Comparison of ENCODE assay signal across 8 mouse cellular contexts in the genomic region with DNA sequence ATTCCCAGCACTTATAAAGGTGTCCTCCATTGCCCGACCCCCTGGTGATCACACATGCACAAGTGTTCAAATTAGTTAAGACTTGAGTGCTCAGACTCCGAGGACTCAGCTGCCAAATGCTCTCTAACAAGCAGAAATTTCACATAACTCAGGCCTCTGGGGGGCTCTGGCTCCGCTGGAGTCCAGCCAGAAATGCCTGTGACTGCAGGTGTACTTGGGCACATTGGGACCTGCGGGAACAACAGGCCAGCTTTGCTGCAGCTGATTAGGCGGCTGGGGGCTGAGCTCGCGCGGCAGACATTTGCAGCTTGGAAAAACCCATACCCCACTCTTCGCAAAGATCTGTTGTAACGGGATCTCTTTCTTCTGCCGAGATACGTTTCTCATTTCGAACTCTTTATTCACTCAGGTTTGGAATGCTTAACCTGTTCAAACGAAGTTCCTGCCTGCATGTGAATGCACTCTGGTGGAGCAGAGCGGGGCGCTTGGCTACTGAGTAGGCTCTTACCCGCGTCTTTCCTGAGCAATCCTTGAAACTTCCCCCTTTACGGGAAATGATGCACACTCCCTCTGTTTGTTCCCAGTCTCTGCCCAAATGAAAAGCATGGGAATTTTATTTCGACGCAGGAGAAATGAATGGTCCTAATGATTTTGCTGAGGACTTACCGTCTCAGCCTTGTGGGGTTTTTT. TPM values are rescaled to one million over a fixed set of nuclear protein-coding genes. Genes with fewer than 3 reads are reported as not detected.
A peak's percentile ranks its signal among the peaks of the same experiment; 100 is the strongest.
DNase-seq lines count a peak whose midpoint lies in the region; ATAC-seq and TF ChIP-seq lines count a peak whose summit lies in the region.

No protein-coding gene starts in this region.

- H3K4me2 ChIP-seq in forebrain, postnatal 0 days (ENCODE audit: low read depth) = peak overlapping the region; percentile 32
- peak overlapping the region; percentile 55 for H3K4me2 ChIP-seq in liver, postnatal 0 days (ENCODE audit: low read depth, low read length)
- peak overlapping the region; percentile 38 for H3K4me2 ChIP-seq in stomach, embryonic 16.5 days (ENCODE audit: low read depth, low read length)

- H3K36me3 ChIP-seq in forebrain, postnatal 0 days (ENCODE audit: insufficient read depth) = no peaks in the 10 kb centered on the region
- H3K36me3 ChIP-seq in liver, postnatal 0 days (replicated peaks; ENCODE audit: insufficient read depth, low read length) = no peaks in the 10 kb centered on the region
- no peaks in the 10 kb centered on the region for H3K36me3 ChIP-seq in stomach, embryonic 16.5 days (ENCODE audit: control insufficient read depth, insufficient read depth, low read length)

- peak overlapping the region; percentile 42 for H3K4me3 ChIP-seq in gastrocnemius, adult 2 months
- peak overlapping the region; percentile 5; the same call in 1 of the 2 replicates for H3K4me3 ChIP-seq in forebrain, postnatal 0 days (ENCODE audit: low read depth, low read length)
- peak overlapping the region; percentile 20; the same call in 1 of the 2 replicates for H3K4me3 ChIP-seq in liver, postnatal 0 days (ENCODE audit: low read depth, low read length)
- peak overlapping the region; percentile 19 for H3K4me3 ChIP-seq in stomach, embryonic 16.5 days (replicated peaks; ENCODE audit: low read length)
- H3K4me3 ChIP-seq in left cerebral cortex, adult 2 months = no peak overlapping the region

- intact Hi-C loops in gastrocnemius, adult 2 months (cut with DNase I) = no loop called here
- intact Hi-C loops in left cerebral cortex, adult 2 months (cut with DNase I) = no loop called here

- WGBS in forebrain, postnatal 0 days = 8% methylated on average over 22 of the region's 22 CpGs
- 13% methylated on average over 22 of the region's 22 CpGs for WGBS in liver, postnatal 0 days (ENCODE audit: insufficient replicate concordance)
- WGBS in stomach, embryonic 16.5 days = 14% methylated on average over 22 of the region's 22 CpGs

- peak overlapping the region; percentile 57 for H3K27ac ChIP-seq in gastrocnemius, adult 2 months
- no peak overlapping the region for H3K27ac ChIP-seq in forebrain, postnatal 0 days (ENCODE audit: low read depth, low read length)
- no peak overlapping the region for H3K27ac ChIP-seq in liver, postnatal 0 days (ENCODE audit: low read depth)
- H3K27ac ChIP-seq in stomach, embryonic 16.5 days (ENCODE audit: low read length) = no peak overlapping the region
- H3K27ac ChIP-seq in left cerebral cortex, adult 2 months = no peak overlapping the region

- H3K9me3 ChIP-seq in forebrain, postnatal 0 days (ENCODE audit: low read length) = no peaks in the 10 kb centered on the region
- no peaks in the 10 kb centered on the region for H3K9me3 ChIP-seq in liver, postnatal 0 days (ENCODE audit: low read length)
- H3K9me3 ChIP-seq in stomach, embryonic 16.5 days (replicated peaks; ENCODE audit: control insufficient read depth, low read length) = no peaks in the 10 kb centered on the region

- no peak for DNase-seq in gastrocnemius, adult 2 months
- DNase-seq in gastrocnemius, adult 18-20 months (ENCODE audit: low spot score) = no peak
- peak; percentile 54 for DNase-seq in brain, adult 2 months (ENCODE audit: low read depth, low spot score)
- peak; percentile 30 for DNase-seq in forebrain, postnatal 0 days
- DNase-seq in kidney, adult 11 months = peak; percentile 67
- peak; percentile 29 for DNase-seq in liver, postnatal 0 days
- DNase-seq in left cerebral cortex, adult 2 months (ENCODE audit: extremely low spot score in 1 of 2, low spot score in 2 of 2) = no peak

- no peak for ATAC-seq in forebrain, postnatal 0 days
- ATAC-seq in liver, postnatal 0 days = no peak
- ATAC-seq in stomach, embryonic 16.5 days (ENCODE audit: insufficient read depth, low FRiP score) = no peak

- no peak for TF ChIP-seq CTCF in gastrocnemius, adult 2 months (IDR thresholded peaks at IDR 0.05)
- no peak for TF ChIP-seq CTCF in forebrain, postnatal 0 days (IDR thresholded peaks at IDR 0.05; ENCODE audit: low read depth)
- TF ChIP-seq CTCF in liver, postnatal 0 days (IDR thresholded peaks at IDR 0.05; ENCODE audit: low read depth) = no peak
- TF ChIP-seq CTCF in left cerebral cortex, adult 2 months (IDR thresholded peaks at IDR 0.05) = no peak

- H3K27me3 ChIP-seq in forebrain, postnatal 0 days (ENCODE audit: insufficient read depth, low read length) = peaks cover 7% of the 10 kb centered on the region
- H3K27me3 ChIP-seq in liver, postnatal 0 days (ENCODE audit: insufficient read depth, low read length) = peaks cover 13% of the 10 kb centered on the region; the same call in 1 of the 2 replicates
- H3K27me3 ChIP-seq in stomach, embryonic 16.5 days (ENCODE audit: control insufficient read depth, insufficient read depth, low read length) = no peaks in the 10 kb centered on the region

- H3K4me1 ChIP-seq in forebrain, postnatal 0 days (ENCODE audit: insufficient read depth) = no peaks in the 10 kb centered on the region
- peaks cover 17% of the 10 kb centered on the region for H3K4me1 ChIP-seq in liver, postnatal 0 days (ENCODE audit: insufficient read depth)
- peaks cover 21% of the 10 kb centered on the region for H3K4me1 ChIP-seq in stomach, embryonic 16.5 days (ENCODE audit: control insufficient read depth, insufficient read depth, low read length)

- no peak overlapping the region for H3K9ac ChIP-seq in forebrain, postnatal 0 days
- H3K9ac ChIP-seq in liver, postnatal 0 days (replicated peaks) = no peak overlapping the region
- H3K9ac ChIP-seq in stomach, embryonic 16.5 days (ENCODE audit: low read length) = peak overlapping the region; percentile 22

- TF ChIP-seq EP300 in liver, postnatal 0 days (IDR thresholded peaks at IDR 0.05; ENCODE audit: low read depth) = no peak

RNA-seq across cellular contexts. Expression of gene Sntb2, which starts 3.0 kb away (rescaled TPM):
- total RNA-seq in gastrocnemius, adult 2 months (2021) = 1 to 10 TPM; 3.5 to 5.1 TPM
- total RNA-seq in gastrocnemius, adult 18-20 months (2021) = 1 to 10 TPM; 4.1 to 4.2 TPM
- total RNA-seq in forebrain, postnatal 0 days (2014; rRNA removed) = 6.1 and 6.9 TPM in 2 replicates
- polyA plus RNA-seq in forebrain, postnatal 0 days (2015; fragmentation: Nextera tagmentation; extraction: Ambion mirVana) = 1.7 and 3.0 TPM in 2 replicates
- 1.8 and 1.9 TPM in 2 replicates for polyA plus RNA-seq in liver, postnatal 0 days (2015; fragmentation: Nextera tagmentation; extraction: Ambion mirVana)
- 8.7 and 11.8 TPM in 2 replicates for polyA plus RNA-seq in stomach, embryonic 16.5 days (2015; fragmentation: Nextera tagmentation; extraction: Ambion mirVana)
- 10 to 100 TPM; 20.2 to 26.5 TPM for total RNA-seq in left cerebral cortex, adult 2 months (2021)

RNA-seq across cellular contexts. Expression of gene Utp4, which starts 39.1 kb away (rescaled TPM):
- 10 to 100 TPM; 20.1 to 24.0 TPM for total RNA-seq in gastrocnemius, adult 2 months (2021)
- total RNA-seq in gastrocnemius, adult 18-20 months (2021) = 10 to 100 TPM; 20.7 to 21.8 TPM
- total RNA-seq in forebrain, postnatal 0 days (2014; rRNA removed) = 22.2 and 23.2 TPM in 2 replicates
- 26.9 and 30.4 TPM in 2 replicates for polyA plus RNA-seq in forebrain, postnatal 0 days (2015; fragmentation: Nextera tagmentation; extraction: Ambion mirVana)
- polyA plus RNA-seq in liver, postnatal 0 days (2015; fragmentation: Nextera tagmentation; extraction: Ambion mirVana) = 20.7 and 22.4 TPM in 2 replicates
- 58.2 and 59.1 TPM in 2 replicates for polyA plus RNA-seq in stomach, embryonic 16.5 days (2015; fragmentation: Nextera tagmentation; extraction: Ambion mirVana)
- 10 to 100 TPM; 36.4 to 39.4 TPM for total RNA-seq in left cerebral cortex, adult 2 months (2021)

Comparison
In these comparisons a context has a peak if more than half of its experiments do, and no peak if none do; other contexts are left out.
1. DNase-seq: peak in brain, adult 2 months (single experiment), forebrain, postnatal 0 days (single experiment), kidney, adult 11 months (single experiment) and liver, postnatal 0 days (single experiment); none in gastrocnemius, adult 2 months (single experiment), gastrocnemius, adult 18-20 months (single experiment) and left cerebral cortex, adult 2 months (0 of 2).
2. Peak in every context shown above with its lines, with median percentiles within 50 percentile points of each other: H3K4me2 ChIP-seq.